Comparison of ENCODE assay signal across 8 mouse cellular contexts in genomic region chr19:28990590-28991221, GRCm38 (mm10). TPM values are rescaled to one million over a fixed set of nuclear protein-coding genes. Genes with fewer than 3 reads are reported as not detected.
A peak's percentile ranks its signal among the peaks of the same experiment; 100 is the strongest.
DNase-seq lines count a peak whose midpoint lies in the region; ATAC-seq and TF ChIP-seq lines count a peak whose summit lies in the region.

No protein-coding gene starts in this region.

- no peak for TF ChIP-seq EP300 in liver, embryonic 14.5 days (IDR thresholded peaks at IDR 0.05; ENCODE audit: low read depth)

- H3K4me1 ChIP-seq in cerebellum, adult 2 months (ENCODE audit: control insufficient read depth, insufficient read depth, low read length) = peaks cover 14% of the 10 kb centered on the region; the same call in 1 of the 2 replicates
- 0 out of 2 replicates have a peak, but pooled peaks cover 5% of the 10 kb centered on the region for H3K4me1 ChIP-seq in embryonic facial prominence, embryonic 14.5 days (ENCODE audit: control insufficient read depth, insufficient read depth, low read length)
- H3K4me1 ChIP-seq in hindbrain, postnatal 0 days (ENCODE audit: insufficient read depth, low read length) = 0 out of 2 replicates have a peak, but pooled peaks cover 3% of the 10 kb centered on the region
- H3K4me1 ChIP-seq in liver, embryonic 14.5 days (replicated peaks; ENCODE audit: control insufficient read depth in 2 of 2, insufficient read depth in 2 of 2, low read length in 1 of 2) = peaks cover 7 to 15% of the 10 kb centered on the region in 2 experiments

- TF ChIP-seq CTCF in cerebellum, adult 2 months (IDR thresholded peaks at IDR 0.05; ENCODE audit: borderline replicate concordance, insufficient read depth, low read depth, low read length) = no peak
- TF ChIP-seq CTCF in hindbrain, postnatal 0 days (IDR thresholded peaks at IDR 0.05; ENCODE audit: low read depth) = no peak
- TF ChIP-seq CTCF in liver, embryonic 14.5 days (IDR thresholded peaks at IDR 0.05; ENCODE audit: low read depth) = no peak

- H3K27ac ChIP-seq in cerebellum, adult 2 months (ENCODE audit: insufficient read depth, low read length) = peak overlapping the region; percentile 48
- H3K27ac ChIP-seq in embryonic facial prominence, embryonic 14.5 days (replicated peaks; ENCODE audit: low read depth, low read length) = peak overlapping the region; percentile 90
- peak overlapping the region; percentile 91 for H3K27ac ChIP-seq in hindbrain, postnatal 0 days
- H3K27ac ChIP-seq in liver, embryonic 14.5 days = peak overlapping the region; percentile 17

- peak overlapping the region; percentile 81 for H3K4me2 ChIP-seq in embryonic facial prominence, embryonic 14.5 days (ENCODE audit: low read depth, low read length)
- H3K4me2 ChIP-seq in hindbrain, postnatal 0 days (ENCODE audit: low read depth, low read length) = peak overlapping the region; percentile 64
- peak overlapping the region; percentile 82 for H3K4me2 ChIP-seq in liver, embryonic 14.5 days (ENCODE audit: low read depth)

- under 1% methylated on average over 40 of the region's 41 CpGs for WGBS in cerebellum, adult 2 months
- WGBS in embryonic facial prominence, embryonic 14.5 days = 1% methylated on average over 24 of the region's 41 CpGs
- under 1% methylated on average over 37 of the region's 41 CpGs for WGBS in hindbrain, postnatal 0 days
- WGBS in liver, embryonic 14.5 days (ENCODE audit: insufficient replicate concordance) = under 1% methylated on average over 41 of the region's 41 CpGs

- peaks cover 31% of the 10 kb centered on the region for H3K36me3 ChIP-seq in embryonic facial prominence, embryonic 14.5 days (ENCODE audit: control insufficient read depth, insufficient read depth, low read length)
- H3K36me3 ChIP-seq in hindbrain, postnatal 0 days (ENCODE audit: insufficient read depth, low read length) = no peaks in the 10 kb centered on the region
- peaks cover 12% of the 10 kb centered on the region for H3K36me3 ChIP-seq in liver, embryonic 14.5 days (replicated peaks; ENCODE audit: control insufficient read depth, insufficient read depth, low read depth)

- peak overlapping the region; percentile 92 for H3K9ac ChIP-seq in embryonic facial prominence, embryonic 14.5 days (ENCODE audit: low read depth, low read length)
- peak overlapping the region; percentile 92 for H3K9ac ChIP-seq in hindbrain, postnatal 0 days (replicated peaks; ENCODE audit: low read length)
- H3K9ac ChIP-seq in liver, embryonic 14.5 days (replicated peaks) = peak overlapping the region; percentile 69

- peak overlapping the region; percentile 83 for H3K4me3 ChIP-seq in cerebellum, adult 2 months (replicated peaks; ENCODE audit: insufficient read depth, low read depth, low read length)
- H3K4me3 ChIP-seq in embryonic facial prominence, embryonic 14.5 days (ENCODE audit: low read depth, low read length) = peak overlapping the region; percentile 92
- H3K4me3 ChIP-seq in hindbrain, postnatal 0 days (ENCODE audit: low read length) = peak overlapping the region; percentile 94
- H3K4me3 ChIP-seq in liver, embryonic 14.5 days (ENCODE audit: insufficient read depth in 1 of 2, low read depth in 2 of 2, low read length in 2 of 2) = peak overlapping the region; percentile 74 to 86

- no peak for DNase-seq in cerebellum, adult 2 months
- no peak for DNase-seq in cerebellum, postnatal 14 days
- peak; percentile 35 for DNase-seq in ES-CJ7 (ENCODE audit: low read depth, low spot score)
- DNase-seq in embryonic facial prominence, embryonic 14.5 days (ENCODE audit: low spot score) = peak; percentile 32
- peak; percentile 59 for DNase-seq in hindbrain, postnatal 0 days (ENCODE audit: low spot score)
- DNase-seq in liver, embryonic 14.5 days (ENCODE audit: low read depth in 3 of 3, low spot score in 3 of 3) = peak in 2 of 3 experiments; percentile 28 to 32
- DNase-seq in retina, postnatal 1 day = peak; percentile 69
- DNase-seq in cerebellum, adult 8-10 months = no peak

- no peak for TF ChIP-seq POLR2A in cerebellum, adult 2 months (IDR thresholded peaks at IDR 0.05; ENCODE audit: borderline replicate concordance, insufficient read depth, low read length)

- H3K27me3 ChIP-seq in cerebellum, adult 2 months (ENCODE audit: control insufficient read depth, insufficient read depth, low read length) = no peaks in the 10 kb centered on the region
- no peaks in the 10 kb centered on the region for H3K27me3 ChIP-seq in embryonic facial prominence, embryonic 14.5 days (replicated peaks; ENCODE audit: control insufficient read depth, insufficient read depth, low read length)
- H3K27me3 ChIP-seq in hindbrain, postnatal 0 days (ENCODE audit: insufficient read depth, low read length) = no peaks in the 10 kb centered on the region
- H3K27me3 ChIP-seq in liver, embryonic 14.5 days (ENCODE audit: control insufficient read depth, insufficient read depth, low read length) = no peaks in the 10 kb centered on the region

- H3K9me3 ChIP-seq in embryonic facial prominence, embryonic 14.5 days (ENCODE audit: control insufficient read depth, low read length) = no peaks in the 10 kb centered on the region
- H3K9me3 ChIP-seq in hindbrain, postnatal 0 days (ENCODE audit: low read length) = no peaks in the 10 kb centered on the region
- H3K9me3 ChIP-seq in liver, embryonic 14.5 days (ENCODE audit: control insufficient read depth, low read length) = no peaks in the 10 kb centered on the region

- peak; percentile 56 for ATAC-seq in embryonic facial prominence, embryonic 14.5 days (ENCODE audit: low read depth)
- ATAC-seq in hindbrain, postnatal 0 days = no peak; the same call in 1 of the 2 replicates
- peak; percentile 61; the same call in 1 of the 2 replicates for ATAC-seq in liver, embryonic 14.5 days (ENCODE audit: insufficient read depth)

RNA-seq across cellular contexts. Expression of gene Cdc37l1, which starts 0.6 kb away (rescaled TPM):
- 86.2 and 91.8 TPM in 2 replicates for polyA plus RNA-seq in cerebellum, adult 2 months (2012; rRNA removed)
- 35.8 and 41.8 TPM in 2 replicates for polyA plus RNA-seq in embryonic facial prominence, embryonic 14.5 days (2014; fragmentation: Nextera tagmentation; extraction: Ambion mirVana)
- 40.0 and 61.8 TPM in 2 replicates for total RNA-seq in hindbrain, postnatal 0 days (2014; rRNA removed)
- polyA plus RNA-seq in hindbrain, postnatal 0 days (2015; fragmentation: Nextera tagmentation; extraction: Ambion mirVana) = 34.6 and 36.2 TPM in 2 replicates
- 5.8 and 8.3 TPM in 2 replicates for polyA plus RNA-seq in liver, embryonic 14.5 days (2012; rRNA removed)
- polyA plus RNA-seq in liver, embryonic 14.5 days (2014; fragmentation: Nextera tagmentation; extraction: Ambion mirVana) = 8.0 and 8.7 TPM in 2 replicates

RNA-seq across cellular contexts. Expression of gene 4430402I18Rik, which starts 23.1 kb away (rescaled TPM):
- polyA plus RNA-seq in cerebellum, adult 2 months (2012; rRNA removed) = 4.5 and 6.2 TPM in 2 replicates
- polyA plus RNA-seq in embryonic facial prominence, embryonic 14.5 days (2014; fragmentation: Nextera tagmentation; extraction: Ambion mirVana) = 1.4 and 1.8 TPM in 2 replicates
- 1.1 and 1.7 TPM in 2 replicates for total RNA-seq in hindbrain, postnatal 0 days (2014; rRNA removed)
- polyA plus RNA-seq in hindbrain, postnatal 0 days (2015; fragmentation: Nextera tagmentation; extraction: Ambion mirVana) = 2.4 and 3.0 TPM in 2 replicates
- polyA plus RNA-seq in liver, embryonic 14.5 days (2012; rRNA removed) = 1.5 and 2.8 TPM in 2 replicates
- 1.4 and 3.1 TPM in 2 replicates for polyA plus RNA-seq in liver, embryonic 14.5 days (2014; fragmentation: Nextera tagmentation; extraction: Ambion mirVana)

RNA-seq across cellular contexts. Expression of gene Plpp6, which starts 27.0 kb away (rescaled TPM):
- polyA plus RNA-seq in cerebellum, adult 2 months (2012; rRNA removed) = 29.7 and 31.9 TPM in 2 replicates
- 8.4 and 9.3 TPM in 2 replicates for polyA plus RNA-seq in embryonic facial prominence, embryonic 14.5 days (2014; fragmentation: Nextera tagmentation; extraction: Ambion mirVana)
- total RNA-seq in hindbrain, postnatal 0 days (2014; rRNA removed) = 20.9 and 21.6 TPM in 2 replicates
- polyA plus RNA-seq in hindbrain, postnatal 0 days (2015; fragmentation: Nextera tagmentation; extraction: Ambion mirVana) = 13.8 and 14.2 TPM in 2 replicates
- polyA plus RNA-seq in liver, embryonic 14.5 days (2012; rRNA removed) = 1.3 and 1.5 TPM in 2 replicates
- polyA plus RNA-seq in liver, embryonic 14.5 days (2014; fragmentation: Nextera tagmentation; extraction: Ambion mirVana) = 2.0 and 3.5 TPM in 2 replicates

RNA-seq across cellular contexts. Expression of gene Ak3, which starts 57.1 kb away (rescaled TPM):
- polyA plus RNA-seq in cerebellum, adult 2 months (2012; rRNA removed) = 63.9 and 64.7 TPM in 2 replicates
- polyA plus RNA-seq in embryonic facial prominence, embryonic 14.5 days (2014; fragmentation: Nextera tagmentation; extraction: Ambion mirVana) = 93.5 and 95.5 TPM in 2 replicates
- total RNA-seq in hindbrain, postnatal 0 days (2014; rRNA removed) = 86.9 and 90.1 TPM in 2 replicates
- polyA plus RNA-seq in hindbrain, postnatal 0 days (2015; fragmentation: Nextera tagmentation; extraction: Ambion mirVana) = 67.4 and 71.2 TPM in 2 replicates
- 12.0 and 16.3 TPM in 2 replicates for polyA plus RNA-seq in liver, embryonic 14.5 days (2012; rRNA removed)
- 41.5 and 44.0 TPM in 2 replicates for polyA plus RNA-seq in liver, embryonic 14.5 days (2014; fragmentation: Nextera tagmentation; extraction: Ambion mirVana)

Comparison
In these comparisons a context has a peak if more than half of its experiments do, and no peak if none do; other contexts are left out.
1. DNase-seq: peak in ES-CJ7 (single experiment), embryonic facial prominence, embryonic 14.5 days (single experiment), hindbrain, postnatal 0 days (single experiment), liver, embryonic 14.5 days (2 of 3) and retina, postnatal 1 day (single experiment); none in cerebellum, adult 2 months (0 of 2), cerebellum, postnatal 14 days (0 of 2) and cerebellum, adult 8-10 months (single experiment).
2. H3K27ac ChIP-seq: peak in every context shown above with its lines; median percentile 91 in hindbrain, postnatal 0 days; 90 in embryonic facial prominence, embryonic 14.5 days; 48 in cerebellum, adult 2 months; 17 in liver, embryonic 14.5 days.
3. Peak in every context shown above with its lines, with median percentiles within 50 percentile points of each other: H3K4me3 ChIP-seq, H3K4me2 ChIP-seq and H3K9ac ChIP-seq.